Mouse (Mus musculus) stomach, postnatal 0 days (tissue): ENCODE data around the gene Dpp9.

Experiments
- CTCF ChIP-seq: IDR thresholded peaks from 2 replicates; pipeline ENCODE4 v1.5.1; 2016; ENCODE audit warnings: antibody characterized with exemption, low read depth, mild to moderate bottlenecking, moderate library complexity
- EP300 ChIP-seq: optimal IDR thresholded peaks from 2 replicates; pipeline ENCODE3; 2016; ENCODE audit warnings: antibody characterized with exemption

- TF ChIP-seq CTCF: no peak
- TF ChIP-seq EP300: no peak
These were observed 1.0 kb downstream of the Dpp9 start for GRCm38 (mm10) chr17:56217670-56218069.
